Mouse (Mus musculus): ENCODE results near the gene Mief2. TPM values are rescaled to one million over a fixed set of nuclear protein-coding genes. Genes with fewer than 3 reads are reported as not detected.

Gene Mief2
- total RNA-seq, 2 experiments from 2014 or later, result 25.4 to 27.7 TPM

GRCm38 (mm10) chr11:60715833-60716232 is 12.4 kb upstream of the Mief2 start:
- DNase-seq (ENCODE audit: low spot score in 2 of 2), result no peak

DNA sequence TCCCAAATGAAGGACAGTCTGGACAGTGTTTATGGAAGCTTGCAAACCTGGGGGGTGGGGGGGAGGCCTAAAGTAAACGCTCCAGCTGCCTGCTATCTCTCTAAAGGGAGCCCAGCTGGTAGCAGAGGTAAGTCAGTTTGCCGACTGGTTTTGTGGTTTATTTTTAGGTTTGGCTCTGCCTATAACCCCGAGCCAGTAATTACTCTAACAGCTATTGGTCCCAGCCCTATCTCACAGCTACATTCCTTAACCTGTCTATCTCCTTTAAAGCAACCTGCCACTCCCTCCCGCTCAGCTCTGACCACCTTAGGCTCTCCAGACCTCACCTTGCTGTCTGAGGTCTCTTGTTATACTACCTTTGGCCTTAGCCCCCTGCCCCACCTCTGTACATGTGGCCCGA is 8.9 kb upstream of the Mief2 start:
- DNase-seq (ENCODE audit: low spot score in 2 of 2), result no peak

GRCm38 (mm10) chr11:60726601-60727391 is 1.4 kb upstream of the Mief2 start, which contains the start of gene Flii:
Gene Flii, minus strand, starts transcription at chr11:60727263.
- DNase-seq (ENCODE audit: low spot score in 2 of 2), result peak; percentile 73 to 85

DNA sequence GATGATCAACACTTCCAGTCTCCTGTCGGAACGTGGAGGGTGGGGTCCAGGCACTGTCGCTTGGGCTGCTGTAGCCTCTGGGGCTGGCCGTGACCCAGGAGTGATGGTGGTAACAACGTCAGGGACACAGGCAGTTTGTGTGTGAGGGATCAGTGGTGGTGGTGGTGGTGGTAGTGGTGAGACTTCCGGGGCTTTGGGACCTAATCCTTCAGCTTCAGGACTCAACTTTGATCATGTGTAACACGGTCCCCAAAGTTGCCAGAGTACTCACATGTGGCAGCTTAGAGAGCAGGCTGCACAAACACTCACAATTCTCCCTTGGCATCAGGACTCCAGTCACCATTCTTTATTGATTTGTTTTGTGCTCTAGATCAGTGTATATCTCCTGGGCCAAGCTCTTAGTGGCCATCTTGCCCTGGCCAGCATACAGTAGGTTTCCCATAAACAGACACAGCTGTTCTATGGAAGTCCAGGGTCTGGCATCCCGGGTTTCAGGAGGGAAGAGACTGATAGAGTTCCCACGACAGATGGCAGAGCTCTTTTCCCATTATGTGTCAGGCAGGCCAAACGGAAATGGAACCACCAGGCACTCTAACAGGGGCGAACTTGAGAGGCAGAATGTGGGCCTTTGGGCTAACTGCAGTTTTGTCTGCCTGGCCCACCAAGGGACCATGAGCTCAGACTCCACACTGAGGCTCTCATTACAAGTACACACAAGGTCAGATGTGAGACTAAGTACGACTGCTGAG is 632 bp upstream of the Mief2 start:
- peak; percentile 18 to 34 for DNase-seq (ENCODE audit: low spot score in 2 of 2)

DNA sequence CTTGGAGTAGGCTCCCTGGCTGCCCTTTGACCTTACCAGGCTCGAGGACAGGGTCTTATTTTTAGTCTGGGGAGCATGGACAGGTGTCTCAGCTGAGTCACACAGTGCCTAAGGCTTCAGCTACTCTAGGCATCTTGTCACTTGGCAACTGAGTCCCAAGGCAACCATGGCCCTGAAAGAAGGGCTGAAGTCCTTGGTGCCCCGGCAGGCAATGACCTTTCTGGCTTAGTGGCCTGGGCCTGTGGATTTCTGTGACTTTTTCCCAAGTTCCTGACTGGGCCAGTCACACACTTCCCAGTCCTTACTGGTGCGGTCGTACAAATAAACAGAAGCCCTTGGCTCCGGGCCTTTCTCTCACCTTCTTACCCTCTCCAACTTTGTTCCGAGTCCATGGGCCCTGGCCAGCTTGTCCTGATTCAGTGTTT is 1.0 kb downstream of the Mief2 start:
- DNase-seq (ENCODE audit: low spot score in 2 of 2), result peak in 1 of 2 experiments; percentile 5

DNA sequence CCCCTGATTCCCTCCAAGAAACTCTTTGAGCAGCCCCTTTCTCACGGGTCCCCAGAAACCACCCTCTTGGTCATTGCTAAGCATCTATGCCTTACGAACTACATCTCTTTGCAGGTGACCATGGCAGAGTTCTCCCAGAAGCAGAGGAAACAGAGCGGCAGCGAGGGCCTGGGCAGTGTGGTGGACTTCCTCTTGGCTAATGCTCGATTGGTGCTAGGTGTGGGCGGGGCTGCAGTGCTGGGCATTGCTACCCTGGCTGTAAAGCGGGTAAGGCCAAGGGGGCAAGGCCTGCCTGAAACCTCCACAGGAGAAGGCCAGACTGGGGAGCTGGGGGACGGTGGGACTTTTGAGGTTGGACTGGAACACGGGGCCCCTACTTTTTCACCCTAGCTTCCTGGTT is 2.0 kb downstream of the Mief2 start:
- peak in 1 of 2 experiments; percentile 3 for DNase-seq (ENCODE audit: low spot score in 2 of 2)

GRCm38 (mm10) chr11:60731251-60731650 is 3.1 kb downstream of the Mief2 start:
- DNase-seq (ENCODE audit: low spot score in 2 of 2), result peak in 1 of 2 experiments; percentile 3

- no peak for DNase-seq (ENCODE audit: low spot score in 2 of 2)
Observed at GRCm38 (mm10) chr11:60734206-60734605, 6.0 kb downstream of the Mief2 start.

DNA sequence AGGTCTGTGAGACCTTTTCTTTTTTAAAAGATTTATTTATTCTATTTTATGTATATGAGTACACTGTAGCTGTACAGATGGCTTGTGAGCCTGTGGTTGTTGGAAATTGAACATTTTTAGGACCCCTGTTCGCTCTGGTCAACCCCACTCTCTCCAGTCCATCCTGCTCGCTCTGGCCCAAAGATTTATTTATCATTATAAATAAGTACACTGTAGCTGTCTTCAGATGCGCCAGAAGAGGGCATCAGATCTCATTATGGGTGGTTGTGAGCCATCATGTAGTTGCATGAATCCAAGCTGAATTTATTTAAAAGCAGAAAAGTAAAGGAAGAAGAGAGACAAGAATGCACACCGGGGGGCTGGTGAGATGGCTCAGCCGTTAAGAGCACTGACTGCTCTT is 7.0 kb downstream of the Mief2 start:
- DNase-seq (ENCODE audit: low spot score in 2 of 2), result no peak

GRCm38 (mm10) chr11:60736491-60736890 is 8.3 kb downstream of the Mief2 start:
- DNase-seq (ENCODE audit: low spot score in 2 of 2), result no peak

GRCm38 (mm10) chr11:60737450-60737849 is 9.3 kb downstream of the Mief2 start:
- no peak for DNase-seq (ENCODE audit: low spot score in 2 of 2)

DNA sequence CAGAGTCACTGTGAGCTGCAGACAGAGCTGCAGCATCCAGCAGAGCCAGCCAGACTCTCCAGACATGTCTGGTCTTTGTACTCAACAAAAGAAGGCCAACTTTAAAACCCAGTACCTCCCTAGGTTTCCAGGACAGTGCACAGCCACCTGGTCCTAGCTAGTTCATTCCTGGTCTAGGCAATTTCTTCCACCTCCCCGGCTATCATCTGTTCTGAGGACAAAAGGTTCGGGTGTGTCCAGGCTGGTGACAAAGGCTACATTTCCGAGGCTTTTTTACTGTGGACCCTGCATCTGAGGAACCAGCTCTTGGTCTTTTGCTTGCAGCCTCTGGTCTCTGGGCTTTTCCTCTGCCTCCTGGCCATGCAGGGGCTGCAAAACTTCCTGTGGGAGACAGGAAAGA is 12.1 kb downstream of the Mief2 start:
- DNase-seq (ENCODE audit: low spot score in 2 of 2), result no peak

DNA sequence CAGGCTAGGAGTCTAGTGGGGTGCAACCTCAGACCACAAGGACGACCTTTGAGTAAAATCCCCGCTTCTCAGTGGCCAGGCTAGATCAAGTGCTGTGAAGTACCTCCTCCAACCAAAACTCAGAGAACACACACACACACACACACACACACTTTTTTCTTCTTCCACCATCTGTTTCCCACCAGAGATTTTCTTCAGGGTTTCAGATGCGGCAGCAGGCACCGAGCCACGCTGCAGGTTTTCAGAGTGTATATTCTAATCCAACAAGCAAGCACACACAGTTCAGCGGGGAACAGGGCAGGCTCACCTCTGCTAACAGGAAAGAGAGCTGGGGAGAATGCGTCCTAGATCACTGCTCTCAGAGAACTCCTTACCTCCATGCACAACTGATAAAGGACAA is 27.4 kb downstream of the Mief2 start:
- DNase-seq (ENCODE audit: low spot score in 2 of 2), result no peak

DNA sequence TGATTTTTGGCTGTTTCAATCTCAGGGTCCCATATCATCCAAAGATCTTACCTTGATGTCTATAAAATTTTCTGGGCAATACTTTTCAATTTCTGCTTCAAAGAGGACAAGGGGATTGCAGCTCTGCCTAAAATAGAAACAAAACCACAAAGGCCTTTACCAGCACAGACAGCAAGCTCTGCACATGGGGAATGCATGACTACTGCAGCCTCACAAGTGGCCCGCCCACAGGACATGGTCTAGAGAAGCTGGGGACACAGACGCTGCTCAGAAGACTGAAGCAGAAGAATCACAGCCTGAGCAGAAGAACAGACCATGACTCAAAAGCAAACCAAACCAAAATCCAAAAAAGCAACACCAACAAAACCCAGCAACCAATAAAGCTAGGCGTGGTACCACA is 33.5 kb downstream of the Mief2 start:
- no peak for DNase-seq (ENCODE audit: low spot score in 2 of 2)

DNA sequence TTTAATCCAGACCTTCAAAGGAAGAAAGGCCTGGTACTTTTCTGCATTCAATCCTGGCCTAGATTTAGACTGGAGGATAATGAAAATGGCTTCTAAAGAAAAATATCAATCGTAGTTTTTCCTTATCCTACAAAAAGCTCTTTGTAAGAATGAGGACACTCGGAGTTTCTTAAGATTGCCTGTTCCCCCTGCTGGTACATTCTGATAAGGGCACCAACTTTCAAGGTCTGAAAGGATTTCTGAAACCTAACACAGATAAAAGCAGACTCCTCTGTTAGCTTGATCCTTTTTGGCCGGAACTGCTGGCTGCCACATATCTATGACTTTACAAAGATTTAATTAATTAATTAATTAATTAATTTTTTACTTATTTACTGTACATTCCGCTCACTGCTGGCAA is 38.8 kb downstream of the Mief2 start:
- DNase-seq (ENCODE audit: low spot score in 2 of 2), result no peak

GRCm38 (mm10) chr11:60769322-60769721 is 41.1 kb downstream of the Mief2 start:
- DNase-seq (ENCODE audit: low spot score in 2 of 2), result no peak

DNA sequence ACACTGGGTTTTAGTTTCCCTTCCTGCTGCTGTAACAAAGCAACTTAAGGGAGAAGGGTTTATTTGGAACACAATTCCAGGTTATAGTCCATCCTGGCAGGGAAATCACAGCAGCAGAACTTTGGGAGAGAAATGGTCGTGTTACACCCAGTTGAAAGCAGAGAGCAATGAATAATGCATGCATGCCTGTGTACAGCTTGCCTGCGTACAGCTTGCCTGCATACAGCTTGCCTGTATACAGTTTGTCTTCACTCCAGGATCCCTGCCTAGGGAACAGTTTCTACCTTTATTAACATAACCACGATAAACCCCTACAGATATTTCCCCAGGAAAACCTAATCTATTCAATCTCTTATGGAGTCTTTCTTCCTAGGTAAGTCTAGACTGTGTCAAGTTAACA is 42.6 kb downstream of the Mief2 start:
- no peak for DNase-seq (ENCODE audit: low spot score in 2 of 2)

DNA sequence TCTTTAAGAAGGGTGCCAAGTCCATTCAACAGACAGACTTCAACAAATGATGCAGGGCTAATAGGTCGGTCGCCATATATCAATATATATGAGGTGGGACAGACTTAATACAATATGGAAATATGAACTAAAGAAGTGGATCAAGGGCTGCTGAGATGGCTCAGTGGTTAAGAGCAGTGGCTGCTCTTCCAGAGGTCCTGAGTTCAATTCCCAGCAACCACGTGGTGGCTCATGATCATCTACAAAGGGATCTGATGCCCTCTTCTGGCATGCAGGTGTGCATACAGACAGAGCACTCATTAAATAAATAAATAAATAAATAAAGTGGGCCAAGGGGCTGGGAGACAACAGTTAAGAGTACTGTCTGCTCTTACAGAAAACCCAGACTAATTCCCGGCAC is 44.0 kb downstream of the Mief2 start:
- no peak for DNase-seq (ENCODE audit: low spot score in 2 of 2)

DNA sequence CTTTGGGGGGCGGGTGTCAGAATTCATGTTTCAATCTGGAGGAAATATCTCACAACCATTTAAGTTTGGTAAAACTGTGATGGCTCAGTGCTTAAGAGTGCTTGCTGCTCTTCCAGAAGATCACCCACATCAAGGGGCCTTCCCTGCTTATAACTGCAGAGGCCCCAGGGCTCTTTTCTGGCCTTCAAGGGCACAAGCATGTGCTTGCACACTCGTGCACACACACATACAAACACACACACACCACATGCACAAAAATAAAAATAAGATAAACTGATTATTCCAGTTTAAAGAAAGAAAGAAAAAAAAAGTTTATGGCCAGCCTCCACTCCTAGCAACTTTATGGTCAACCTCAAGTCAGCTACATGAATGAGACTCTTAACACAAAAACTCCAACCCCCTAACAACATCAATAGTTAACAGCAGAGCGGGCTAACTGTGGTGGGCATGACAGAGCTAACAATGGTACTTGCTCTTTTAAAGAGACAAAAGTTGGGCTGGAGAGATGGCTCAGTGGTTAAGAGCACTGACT is 46.0 kb downstream of the Mief2 start:
- DNase-seq (ENCODE audit: low spot score in 2 of 2), result no peak

- no peak for DNase-seq (ENCODE audit: low spot score in 2 of 2)
Observed at GRCm38 (mm10) chr11:60774841-60775240, 46.6 kb downstream of the Mief2 start.

- no peak for DNase-seq (ENCODE audit: low spot score in 2 of 2)
Observed at GRCm38 (mm10) chr11:60775578-60775977, 47.4 kb downstream of the Mief2 start.

GRCm38 (mm10) chr11:60776107-60776828 is 48.1 kb downstream of the Mief2 start:
- no peak for DNase-seq (ENCODE audit: low spot score in 2 of 2)
